Comparison of ENCODE assay signal across 8 mouse cellular contexts in genomic region chr3:101398071-101398786, GRCm38 (mm10). TPM values are rescaled to one million over a fixed set of nuclear protein-coding genes. Genes with fewer than 3 reads are reported as not detected.
DNase-seq lines count a peak whose midpoint lies in the region; ATAC-seq and TF ChIP-seq lines count a peak whose summit lies in the region.

No protein-coding gene starts in this region.

- H3K27me3 ChIP-seq in intestine, embryonic 16.5 days (replicated peaks; ENCODE audit: control insufficient read depth, insufficient read depth, low read length), result no peaks in the 10 kb centered on the region
- no peaks in the 10 kb centered on the region for H3K27me3 ChIP-seq in stomach, embryonic 15.5 days (replicated peaks)

- H3K9me3 ChIP-seq in ES-E14 (ENCODE audit: control insufficient read depth, insufficient read depth, low read depth, low read length), result no peaks in the 10 kb centered on the region
- no peaks in the 10 kb centered on the region for H3K9me3 ChIP-seq in intestine, embryonic 16.5 days (ENCODE audit: control insufficient read depth, low read length)
- no peaks in the 10 kb centered on the region for H3K9me3 ChIP-seq in stomach, embryonic 15.5 days

- no peak overlapping the region for H3K9ac ChIP-seq in ES-E14 (ENCODE audit: insufficient read depth, low read depth, low read length, poor library complexity, severe bottlenecking)
- no peak overlapping the region for H3K9ac ChIP-seq in intestine, embryonic 16.5 days (ENCODE audit: low read depth, low read length)
- no peak overlapping the region for H3K9ac ChIP-seq in stomach, embryonic 15.5 days

- H3K4me1 ChIP-seq in ES-E14 (ENCODE audit: control insufficient read depth in 2 of 2, insufficient read depth in 2 of 2, low read length in 2 of 2, poor library complexity in 1 of 2), result peaks cover 6 to 52% of the 10 kb centered on the region in 2 experiments; a peak in 3 of 4 replicates
- H3K4me1 ChIP-seq in intestine, embryonic 16.5 days (ENCODE audit: control insufficient read depth, insufficient read depth, low read length), result peaks cover 58% of the 10 kb centered on the region
- peaks cover 69% of the 10 kb centered on the region for H3K4me1 ChIP-seq in stomach, embryonic 15.5 days

- 44% methylated on average over 12 of the region's 12 CpGs for WGBS in intestine, embryonic 16.5 days
- 37% methylated on average over 12 of the region's 12 CpGs for WGBS in stomach, embryonic 15.5 days

- no peak for ATAC-seq in intestine, embryonic 16.5 days
- ATAC-seq in stomach, embryonic 15.5 days (ENCODE audit: insufficient read depth, low FRiP score, low read depth), result no peak
- ATAC-seq in erythroid progenitor cell, adult 5-6 weeks (replicated peaks; ENCODE audit: low FRiP score, poor library complexity, severe bottlenecking), result no peak

- no peaks in the 10 kb centered on the region; the same call in 1 of the 2 replicates for H3K36me3 ChIP-seq in ES-E14 (ENCODE audit: control insufficient read depth, insufficient read depth, low read length, poor library complexity, severe bottlenecking)
- H3K36me3 ChIP-seq in intestine, embryonic 16.5 days (ENCODE audit: control insufficient read depth, insufficient read depth, low read length), result no peaks in the 10 kb centered on the region
- no peaks in the 10 kb centered on the region for H3K36me3 ChIP-seq in stomach, embryonic 15.5 days

- H3K27ac ChIP-seq in ES-E14 (ENCODE audit: insufficient read depth, low read depth, low read length, poor library complexity, severe bottlenecking), result peak overlapping the region; percentile 25; the same call in 1 of the 2 replicates
- H3K27ac ChIP-seq in gastrocnemius, adult 2 months, result peak overlapping the region; percentile 74
- 0 out of 2 replicates have a peak overlapping the region, but pooled peaks have one; percentile 38 for H3K27ac ChIP-seq in intestine, embryonic 16.5 days (ENCODE audit: low read length)
- H3K27ac ChIP-seq in stomach, embryonic 15.5 days, result peak overlapping the region; percentile 70

- H3K4me2 ChIP-seq in intestine, embryonic 16.5 days (ENCODE audit: low read depth, low read length), result no peak overlapping the region
- peak overlapping the region; percentile 1; the same call in 1 of the 2 replicates for H3K4me2 ChIP-seq in stomach, embryonic 15.5 days

- in situ Hi-C loops in ES-E14 (cut with MboI; ENCODE audit: low sequenced_read_pairs in 2 of 2, unreplicated experiment in 2 of 2), result no loop called here

- DNase-seq in ES-E14 (ENCODE audit: low read depth, low spot score), result no peak
- peak; percentile 35 for DNase-seq in adrenal gland, adult 8-10 months
- peak; percentile 54 for DNase-seq in gastrocnemius, adult 2 months
- no peak for DNase-seq in cerebellum, adult 18-20 months
- DNase-seq in ovary, adult 18-20 months (ENCODE audit: low spot score), result no peak

- intact Hi-C loops in gastrocnemius, adult 2 months (cut with DNase I), result no loop called here

- no peak overlapping the region for H3K4me3 ChIP-seq in ES-E14 (ENCODE audit: insufficient read depth in 1 of 2, low read depth in 1 of 2, low read length in 2 of 2, poor library complexity in 1 of 2, severe bottlenecking in 1 of 2)
- H3K4me3 ChIP-seq in gastrocnemius, adult 2 months, result peak overlapping the region; percentile 22
- no peak overlapping the region for H3K4me3 ChIP-seq in intestine, embryonic 16.5 days (ENCODE audit: low read length)
- H3K4me3 ChIP-seq in stomach, embryonic 15.5 days (replicated peaks), result no peak overlapping the region

- TF ChIP-seq CTCF in gastrocnemius, adult 2 months (IDR thresholded peaks at IDR 0.05), result no peak

TF ChIP-seq in ES-E14, 5 proteins besides CTCF, POLR2A, EP300 and RAD21:
- TF ChIP-seq ZNF384 (IDR thresholded peaks at IDR 0.05; ENCODE audit: low read depth, low read length) (0 out of 2 replicates have a peak, but pooled peaks have one; percentile 39), CHD2 (IDR thresholded peaks at IDR 0.05; ENCODE audit: low read depth, low read length) (no peak)
TF ChIP-seq in ES-E14: peak in this region for 1.

RNA-seq across cellular contexts. Expression of gene Igsf3, which starts 21.3 kb away (rescaled TPM):
- total RNA-seq in ES-E14 (2012; rRNA removed), result 22.9 and 49.5 TPM in 2 replicates
- 10 to 100 TPM in 2 of 4 experiments, 1 to 10 TPM in 2; 4.5 to 11.8 (median 8.2) TPM for total RNA-seq in adrenal gland, adult 8-10 months (2022)
- 1 to 10 TPM; 3.0 to 3.2 TPM for total RNA-seq in gastrocnemius, adult 2 months (2021)
- 17.9 and 19.2 TPM in 2 replicates for polyA plus RNA-seq in intestine, embryonic 16.5 days (2015; fragmentation: Nextera tagmentation; extraction: Ambion mirVana)
- polyA plus RNA-seq in stomach, embryonic 15.5 days (2015; fragmentation: Nextera tagmentation; extraction: Ambion mirVana), result 32.0 and 37.0 TPM in 2 replicates
- 4.3 and 6.7 TPM in 2 replicates for total RNA-seq in erythroid progenitor cell, adult 5-6 weeks (2015; ENCODE audit: low replicate concordance)
- total RNA-seq in erythroid progenitor cell, adult 5-6 weeks (2017; ENCODE audit: low replicate concordance), result 2.6 and 7.1 TPM in 2 replicates

Comparison
In these comparisons a context has a peak if more than half of its experiments do, and no peak if none do; other contexts are left out.
1. DNase-seq: peak in adrenal gland, adult 8-10 months (single experiment) and gastrocnemius, adult 2 months (single experiment); none in ES-E14 (single experiment), cerebellum, adult 18-20 months (0 of 2) and ovary, adult 18-20 months (single experiment).
2. Peak in every context shown above with its lines, with median percentiles within 50 percentile points of each other: H3K27ac ChIP-seq.